In the genomic region with DNA sequence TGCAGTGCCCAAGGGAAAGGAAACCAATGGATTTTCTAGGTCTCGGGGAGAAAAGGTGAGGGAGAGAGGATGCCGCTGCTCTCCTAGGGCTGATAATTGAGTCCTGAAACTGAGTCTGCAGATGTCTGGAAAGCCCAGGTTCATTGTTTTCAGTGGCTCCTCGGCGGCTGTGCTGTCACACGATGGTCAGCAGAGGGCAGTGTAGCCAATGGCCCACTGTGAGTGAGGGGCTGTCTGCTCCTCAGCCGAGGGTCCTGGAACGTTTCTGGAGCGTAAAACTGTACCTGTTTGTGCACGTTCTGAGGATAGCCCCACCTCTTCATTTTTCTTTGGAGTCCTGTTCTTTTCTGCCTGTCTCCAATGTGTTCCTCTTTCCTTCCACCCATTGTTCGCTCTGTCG, we compare ENCODE assay signal across 12 mouse cellular contexts. TPM values are rescaled to one million over a fixed set of nuclear protein-coding genes. Genes with fewer than 3 reads are reported as not detected.
DNase-seq lines count a peak whose midpoint lies in the region; ATAC-seq and TF ChIP-seq lines count a peak whose summit lies in the region.
"Had no signal": no experiment of that assay in that cellular context is flagged by ENCODE, and none has a peak within 500 bp of the region (broad histone marks: within the 10 kb centered on the region; RNA-seq: fewer than 3 reads in every experiment).

No protein-coding gene starts in this region.

- H3K27me3 ChIP-seq in cerebellum, adult 2 months (ENCODE audit: control insufficient read depth, insufficient read depth, low read length) = no peaks in the 10 kb centered on the region
- peaks cover 25% of the 10 kb centered on the region for H3K27me3 ChIP-seq in E14TG2a.4 (ENCODE audit: insufficient read depth, low read length)
- no peaks in the 10 kb centered on the region for H3K27me3 ChIP-seq in hindbrain, postnatal 0 days (ENCODE audit: insufficient read depth, low read length)
- H3K27me3 ChIP-seq: limb, embryonic 13.5 days; neural tube, embryonic 12.5 days; stomach, embryonic 15.5 days had no signal

- H3K36me3 ChIP-seq in E14TG2a.4 (ENCODE audit: insufficient read depth, low read length) = no peaks in the 10 kb centered on the region
- H3K36me3 ChIP-seq in hindbrain, postnatal 0 days (ENCODE audit: insufficient read depth, low read length) = no peaks in the 10 kb centered on the region
- H3K36me3 ChIP-seq: limb, embryonic 13.5 days; neural tube, embryonic 12.5 days; stomach, embryonic 15.5 days had no signal

- no peak overlapping the region for H3K4me3 ChIP-seq in cerebellum, adult 2 months (replicated peaks; ENCODE audit: insufficient read depth, low read depth, low read length)
- H3K4me3 ChIP-seq in layer of hippocampus, adult 2 months = no peak overlapping the region
- H3K4me3 ChIP-seq in E14TG2a.4 (replicated peaks; ENCODE audit: low read length) = no peak overlapping the region
- H3K4me3 ChIP-seq in hindbrain, postnatal 0 days (ENCODE audit: low read length) = no peak overlapping the region
- H3K4me3 ChIP-seq: erythroblast, embryonic 14.5 days; limb, embryonic 13.5 days; neural tube, embryonic 12.5 days; stomach, embryonic 15.5 days had no signal

- H3K27ac ChIP-seq in cerebellum, adult 2 months (ENCODE audit: insufficient read depth, low read length) = no peak overlapping the region
- H3K27ac ChIP-seq in layer of hippocampus, adult 2 months = no peak overlapping the region
- no peak overlapping the region for H3K27ac ChIP-seq in hindbrain, postnatal 0 days
- H3K27ac ChIP-seq: limb, embryonic 13.5 days; neural tube, embryonic 12.5 days; stomach, embryonic 15.5 days had no signal

- H3K9ac ChIP-seq in hindbrain, postnatal 0 days (replicated peaks; ENCODE audit: low read length) = no peak overlapping the region
- H3K9ac ChIP-seq: limb, embryonic 13.5 days; neural tube, embryonic 12.5 days; stomach, embryonic 15.5 days had no signal

- no peak for DNase-seq in cerebellum, adult 2 months
- no peak for DNase-seq in cerebellum, adult 11 months
- no peak for DNase-seq in layer of hippocampus, adult 2 months (ENCODE audit: low spot score in 2 of 2)
- DNase-seq in layer of hippocampus, adult 9-10 months (ENCODE audit: low spot score) = no peak
- peak; percentile 57 for DNase-seq in hindbrain, postnatal 0 days (ENCODE audit: low spot score)
- DNase-seq in ovary, adult 18-20 months (ENCODE audit: low spot score) = no peak
- DNase-seq in gastrocnemius, postnatal 14 days = no peak

- H3K4me2 ChIP-seq in hindbrain, postnatal 0 days (ENCODE audit: low read depth, low read length) = no peak overlapping the region
- H3K4me2 ChIP-seq: limb, embryonic 13.5 days; neural tube, embryonic 12.5 days; stomach, embryonic 15.5 days had no signal

- ATAC-seq in hindbrain, postnatal 0 days = no peak

- TF ChIP-seq CTCF in cerebellum, adult 2 months (IDR thresholded peaks at IDR 0.05; ENCODE audit: borderline replicate concordance, insufficient read depth, low read depth, low read length) = peak; percentile 56
- TF ChIP-seq CTCF in layer of hippocampus, adult 2 months (conservative IDR thresholded peaks at IDR 0.05) = peak; percentile 83
- peak; percentile 85 for TF ChIP-seq CTCF in E14TG2a.4 (conservative IDR thresholded peaks at IDR 0.05; ENCODE audit: low read length)
- peak; percentile 84 for TF ChIP-seq CTCF in hindbrain, postnatal 0 days (IDR thresholded peaks at IDR 0.05; ENCODE audit: low read depth)

- TF ChIP-seq POLR2A in cerebellum, adult 2 months (IDR thresholded peaks at IDR 0.05; ENCODE audit: borderline replicate concordance, insufficient read depth, low read length) = no peak

- intact Hi-C loops in gastrocnemius, postnatal 14 days (cut with DNase I; ENCODE audit: low total_unique reads) = no loop called here

- no peaks in the 10 kb centered on the region for H3K9me3 ChIP-seq in E14TG2a.4 (ENCODE audit: low read length)
- no peaks in the 10 kb centered on the region for H3K9me3 ChIP-seq in hindbrain, postnatal 0 days (ENCODE audit: low read length)
- H3K9me3 ChIP-seq: limb, embryonic 13.5 days; neural tube, embryonic 12.5 days; stomach, embryonic 15.5 days had no signal

- H3K4me1 ChIP-seq in cerebellum, adult 2 months (ENCODE audit: control insufficient read depth, insufficient read depth, low read length) = no peaks in the 10 kb centered on the region
- H3K4me1 ChIP-seq in E14TG2a.4 (replicated peaks; ENCODE audit: low read depth, low read length) = no peaks in the 10 kb centered on the region
- H3K4me1 ChIP-seq in hindbrain, postnatal 0 days (ENCODE audit: insufficient read depth, low read length) = no peaks in the 10 kb centered on the region
- H3K4me1 ChIP-seq: limb, embryonic 13.5 days; neural tube, embryonic 12.5 days; stomach, embryonic 15.5 days had no signal

- WGBS in cerebellum, adult 2 months = 37% methylated on average over 11 of the region's 11 CpGs
- WGBS in hindbrain, postnatal 0 days = 29% methylated on average over 11 of the region's 11 CpGs

RNA-seq across cellular contexts. Expression of a gene that starts 13.7 kb away (rescaled TPM):
- polyA plus RNA-seq in cerebellum, adult 2 months (2012; rRNA removed) = 13.2 and 13.8 TPM in 2 replicates
- total RNA-seq in layer of hippocampus, adult 2 months (2021) = 1 to 10 TPM; 5.9 TPM
- 13.9 and 15.0 TPM in 2 replicates for total RNA-seq in hindbrain, postnatal 0 days (2014; rRNA removed)
- polyA plus RNA-seq in hindbrain, postnatal 0 days (2015; fragmentation: Nextera tagmentation; extraction: Ambion mirVana) = 5.6 and 6.2 TPM in 2 replicates
- total RNA-seq in gastrocnemius, postnatal 14 days (2021) = 1 to 10 TPM; 2.6 to 3.4 TPM

RNA-seq across cellular contexts. Expression of a gene that starts 33.8 kb away (rescaled TPM):
- polyA plus RNA-seq in cerebellum, adult 2 months (2012; rRNA removed) = 542 and 550 TPM in 2 replicates
- total RNA-seq in layer of hippocampus, adult 2 months (2021) = 10 to 100 TPM; 32.4 to 41.5 TPM
- 50.8 and 66.2 TPM in 2 replicates for total RNA-seq in hindbrain, postnatal 0 days (2014; rRNA removed)
- 166 and 168 TPM in 2 replicates for polyA plus RNA-seq in hindbrain, postnatal 0 days (2015; fragmentation: Nextera tagmentation; extraction: Ambion mirVana)
- under 1 TPM; 0.25 to 0.27 TPM for total RNA-seq in gastrocnemius, postnatal 14 days (2021)
- polyA plus RNA-seq: erythroblast, embryonic 14.5 days had no signal

Comparison
In these comparisons a context has a peak if more than half of its experiments do, and no peak if none do; other contexts are left out.
1. RNA of a gene that starts 33.8 kb away (total RNA-seq): 50.8 to 66.2 TPM in hindbrain, postnatal 0 days and 32.4 to 41.5 TPM in layer of hippocampus, adult 2 months; 0.25 to 0.27 TPM in gastrocnemius, postnatal 14 days; every median in the first group is over 10 times any median in the second.
2. Peak in every context shown above with its lines, with median percentiles within 50 percentile points of each other: CTCF ChIP-seq.